Mouse (Mus musculus): ENCODE measurements around the gene Amn.

- no peak for TF ChIP-seq CTCF (conservative IDR thresholded peaks at IDR 0.05; ENCODE audit: low read length)
- TF ChIP-seq POU5F1 (IDR thresholded peaks at IDR 0.05; ENCODE audit: borderline replicate concordance, low read length): no peak
- TF ChIP-seq NANOG (IDR thresholded peaks at IDR 0.05; ENCODE audit: borderline replicate concordance, low read length): no peak
Observed at GRCm38 (mm10) chr12:111238345-111238744, 32.5 kb upstream of the Amn start.
